ENCODE assay signal across 23 mouse cellular contexts in genomic region chr2:63926481-63927097, GRCm38 (mm10).
DNase-seq lines count a peak whose midpoint lies in the region; ATAC-seq and TF ChIP-seq lines count a peak whose summit lies in the region.
"Had no signal": no experiment of that assay in that cellular context is flagged by ENCODE, and none has a peak within 500 bp of the region (broad histone marks: within the 10 kb centered on the region; RNA-seq: fewer than 3 reads in every experiment).

No protein-coding gene starts in this region.

- no peaks in the 10 kb centered on the region for H3K27me3 ChIP-seq in forebrain, embryonic 11.5 days (ENCODE audit: control insufficient read depth, insufficient read depth, low read length)
- no peaks in the 10 kb centered on the region for H3K27me3 ChIP-seq in forebrain, postnatal 0 days (ENCODE audit: insufficient read depth, low read length)
- H3K27me3 ChIP-seq in midbrain, embryonic 13.5 days: no peaks in the 10 kb centered on the region
- H3K27me3 ChIP-seq in midbrain, embryonic 15.5 days (replicated peaks): no peaks in the 10 kb centered on the region
- H3K27me3 ChIP-seq: embryonic facial prominence, embryonic 13.5 days; heart, embryonic 13.5 days; hindbrain, embryonic 15.5 days; Patski; stomach, embryonic 15.5 days had no signal

- H3K4me2 ChIP-seq in forebrain, embryonic 11.5 days (ENCODE audit: low read depth, low read length, severe bottlenecking): no peak overlapping the region
- H3K4me2 ChIP-seq in forebrain, postnatal 0 days (ENCODE audit: low read depth): no peak overlapping the region
- no peak overlapping the region for H3K4me2 ChIP-seq in midbrain, embryonic 13.5 days (replicated peaks)
- H3K4me2 ChIP-seq in midbrain, embryonic 15.5 days: no peak overlapping the region
- H3K4me2 ChIP-seq: embryonic facial prominence, embryonic 13.5 days; heart, embryonic 13.5 days; hindbrain, embryonic 15.5 days; stomach, embryonic 15.5 days had no signal

- no peak overlapping the region for H3K9ac ChIP-seq in forebrain, embryonic 11.5 days (ENCODE audit: low read length)
- H3K9ac ChIP-seq in forebrain, postnatal 0 days: no peak overlapping the region
- no peak overlapping the region for H3K9ac ChIP-seq in midbrain, embryonic 13.5 days (replicated peaks)
- H3K9ac ChIP-seq in midbrain, embryonic 15.5 days: no peak overlapping the region
- H3K9ac ChIP-seq: embryonic facial prominence, embryonic 13.5 days; heart, embryonic 13.5 days; hindbrain, embryonic 15.5 days; stomach, embryonic 15.5 days had no signal

- H3K4me3 ChIP-seq in forebrain, embryonic 11.5 days (ENCODE audit: low read depth, low read length): no peak overlapping the region
- H3K4me3 ChIP-seq in forebrain, postnatal 0 days (ENCODE audit: low read depth, low read length): no peak overlapping the region
- H3K4me3 ChIP-seq in midbrain, embryonic 13.5 days (replicated peaks): no peak overlapping the region
- H3K4me3 ChIP-seq in midbrain, embryonic 15.5 days: no peak overlapping the region
- H3K4me3 ChIP-seq: embryonic facial prominence, embryonic 13.5 days; heart, embryonic 13.5 days; hindbrain, embryonic 15.5 days; myocyte; stomach, embryonic 15.5 days had no signal

- H3K27ac ChIP-seq in forebrain, embryonic 11.5 days (ENCODE audit: low read depth, low read length): no peak overlapping the region
- no peak overlapping the region for H3K27ac ChIP-seq in forebrain, postnatal 0 days (ENCODE audit: low read depth, low read length)
- H3K27ac ChIP-seq in midbrain, embryonic 13.5 days: no peak overlapping the region
- no peak overlapping the region for H3K27ac ChIP-seq in midbrain, embryonic 15.5 days
- H3K27ac ChIP-seq: embryonic facial prominence, embryonic 13.5 days; heart, embryonic 13.5 days; hindbrain, embryonic 15.5 days; stomach, embryonic 15.5 days had no signal

- H3K36me3 ChIP-seq in forebrain, embryonic 11.5 days (ENCODE audit: control insufficient read depth, insufficient read depth, low read length): no peaks in the 10 kb centered on the region
- H3K36me3 ChIP-seq in forebrain, postnatal 0 days (ENCODE audit: insufficient read depth): no peaks in the 10 kb centered on the region
- no peaks in the 10 kb centered on the region for H3K36me3 ChIP-seq in midbrain, embryonic 13.5 days
- H3K36me3 ChIP-seq in midbrain, embryonic 15.5 days (replicated peaks): no peaks in the 10 kb centered on the region
- H3K36me3 ChIP-seq: embryonic facial prominence, embryonic 13.5 days; heart, embryonic 13.5 days; hindbrain, embryonic 15.5 days; stomach, embryonic 15.5 days had no signal

- TF ChIP-seq CTCF in forebrain, postnatal 0 days (IDR thresholded peaks at IDR 0.05; ENCODE audit: low read depth): no peak

- peak; percentile 66; the same call in 1 of the 2 replicates for ATAC-seq in forebrain, embryonic 11.5 days (replicated peaks; ENCODE audit: low FRiP score)
- no peak for ATAC-seq in forebrain, postnatal 0 days
- peak; percentile 68; the same call in 1 of the 2 replicates for ATAC-seq in midbrain, embryonic 13.5 days
- ATAC-seq in midbrain, embryonic 15.5 days (replicated peaks): no peak
- ATAC-seq: activated CD4-positive, CD25-positive, alpha-beta regulatory T cell, adult 4 months; forebrain, embryonic 16.5 days; Patski had no signal

- H3K9me3 ChIP-seq in forebrain, embryonic 11.5 days (ENCODE audit: control insufficient read depth, low read length): no peaks in the 10 kb centered on the region
- H3K9me3 ChIP-seq in forebrain, postnatal 0 days (ENCODE audit: low read length): no peaks in the 10 kb centered on the region
- H3K9me3 ChIP-seq in midbrain, embryonic 13.5 days: no peaks in the 10 kb centered on the region
- H3K9me3 ChIP-seq in midbrain, embryonic 15.5 days: no peaks in the 10 kb centered on the region
- H3K9me3 ChIP-seq: embryonic facial prominence, embryonic 13.5 days; hindbrain, embryonic 15.5 days; stomach, embryonic 15.5 days had no signal

- 2% methylated on average over 4 of the region's 4 CpGs for WGBS in forebrain, embryonic 11.5 days
- 10% methylated on average over 4 of the region's 4 CpGs for WGBS in forebrain, postnatal 0 days
- 2% methylated on average over 4 of the region's 4 CpGs for WGBS in midbrain, embryonic 13.5 days
- WGBS in midbrain, embryonic 15.5 days: 4% methylated on average over 4 of the region's 4 CpGs

- H3K4me1 ChIP-seq in forebrain, embryonic 11.5 days (replicated peaks; ENCODE audit: control insufficient read depth, insufficient read depth, low read length): peaks cover 3% of the 10 kb centered on the region; the same call in 1 of the 2 replicates
- no peaks in the 10 kb centered on the region for H3K4me1 ChIP-seq in forebrain, postnatal 0 days (ENCODE audit: insufficient read depth)
- peaks cover 14% of the 10 kb centered on the region for H3K4me1 ChIP-seq in midbrain, embryonic 13.5 days (replicated peaks)
- H3K4me1 ChIP-seq in midbrain, embryonic 15.5 days: no peaks in the 10 kb centered on the region
- H3K4me1 ChIP-seq: embryonic facial prominence, embryonic 13.5 days; heart, embryonic 13.5 days; hindbrain, embryonic 15.5 days; stomach, embryonic 15.5 days had no signal

- intact Hi-C loops in left cerebral cortex, postnatal 36 days (cut with DNase I): no loop called here

- DNase-seq in forebrain, embryonic 11.5 days (ENCODE audit: low spot score): no peak
- no peak for DNase-seq in forebrain, postnatal 0 days
- peak; percentile 12 for DNase-seq in embryo, embryonic 9.5 days (ENCODE audit: extremely low spot score)
- no peak for DNase-seq in MN1 (ENCODE audit: low spot score)
- DNase-seq in adipocyte (ENCODE audit: low spot score): no peak
- no peak for DNase-seq in left cerebral cortex, postnatal 36 days (ENCODE audit: low spot score in 2 of 2)
- DNase-seq: adrenal gland, postnatal 10 days; cerebellum, adult 8-10 months; cerebellum, postnatal 36 days; gastrocnemius, postnatal 25 days; heart, postnatal 14 days; kidney, postnatal 10 days; lung, postnatal 4 days had no signal

Comparison
In these comparisons a context has a peak if more than half of its experiments do, and no peak if none do; other contexts are left out.
1. ATAC-seq: peak in forebrain, embryonic 11.5 days (single experiment) and midbrain, embryonic 13.5 days (single experiment); none in forebrain, postnatal 0 days (single experiment) and midbrain, embryonic 15.5 days (single experiment).